Mouse (Mus musculus) frontal cortex, postnatal 14 days (tissue): ENCODE measurements around the gene Dysf.
"Not testable (repeated sequence)": the region's sequence is repeated elsewhere in the genome, so short reads cannot be mapped to it uniquely, and the experiment has no call there.

Experiments used
- DNase-seq, 2 experiments: peaks; one replicate each; pipeline ENCODE4 v3.0.0; 2022; ENCODE audit warnings: low spot score in 2 of 2

Dysf gene

DNA sequence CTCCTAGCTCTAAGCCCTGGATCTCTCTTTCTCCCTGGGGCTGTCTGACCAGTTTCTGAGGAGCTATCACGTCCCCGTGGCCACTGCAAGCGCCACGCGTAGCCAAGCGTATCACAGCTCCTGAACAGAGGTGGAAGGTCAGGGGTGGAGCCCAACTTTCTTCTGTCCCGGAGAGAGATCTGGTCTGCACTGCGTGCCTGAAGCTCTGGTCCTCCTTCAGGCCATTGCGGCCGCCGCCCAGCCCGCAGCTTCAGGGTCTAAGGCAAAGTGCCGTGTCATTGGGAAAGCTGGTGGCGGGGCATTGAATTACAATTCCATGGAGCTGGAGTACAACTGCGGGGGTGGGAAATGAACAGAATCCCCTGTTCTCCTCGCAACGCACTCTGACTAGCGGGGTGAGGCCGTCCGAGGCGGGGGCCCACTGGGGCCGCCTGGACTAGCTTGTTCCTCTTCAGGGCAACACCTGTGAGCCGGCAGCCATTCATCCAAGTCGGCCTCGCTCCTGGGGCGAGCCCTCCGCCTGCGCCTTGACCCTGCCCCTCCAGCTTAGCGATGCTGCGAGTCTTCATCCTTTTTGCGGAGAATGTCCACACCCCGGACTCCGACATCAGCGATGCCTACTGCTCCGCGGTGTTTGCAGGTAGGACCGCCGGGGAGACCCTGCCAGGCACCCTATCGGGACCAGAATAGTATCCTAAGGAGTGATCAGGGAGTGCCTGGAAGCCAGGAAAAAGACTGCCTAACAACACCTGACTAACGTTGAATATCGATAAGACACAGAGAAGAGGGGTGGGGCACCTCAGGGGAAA lies at the start of gene Dysf:
Dysf (plus strand) TSS at position 228 of the 809 bp plus-strand sequence.
- DNase-seq: no peak

DNA sequence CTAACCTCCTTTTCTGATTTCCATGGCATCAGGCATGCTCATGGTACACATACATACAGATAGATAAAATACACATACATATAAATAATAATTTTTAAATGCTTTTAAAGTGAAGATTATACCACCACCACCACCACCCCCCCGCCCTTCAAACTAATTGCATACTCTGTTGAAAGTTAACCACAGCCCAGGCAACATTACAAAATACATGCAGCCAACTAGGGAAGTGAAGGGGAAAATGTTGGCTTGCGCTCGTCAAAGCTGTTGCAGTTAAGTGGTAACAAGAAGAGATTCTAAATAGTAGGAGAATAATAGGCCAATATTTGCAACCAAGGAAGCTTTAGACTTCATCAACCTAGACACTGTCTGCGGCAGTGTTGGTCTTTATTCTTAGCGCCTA lies 20.7 kb upstream of the Dysf start:
- no peak for DNase-seq

DNA sequence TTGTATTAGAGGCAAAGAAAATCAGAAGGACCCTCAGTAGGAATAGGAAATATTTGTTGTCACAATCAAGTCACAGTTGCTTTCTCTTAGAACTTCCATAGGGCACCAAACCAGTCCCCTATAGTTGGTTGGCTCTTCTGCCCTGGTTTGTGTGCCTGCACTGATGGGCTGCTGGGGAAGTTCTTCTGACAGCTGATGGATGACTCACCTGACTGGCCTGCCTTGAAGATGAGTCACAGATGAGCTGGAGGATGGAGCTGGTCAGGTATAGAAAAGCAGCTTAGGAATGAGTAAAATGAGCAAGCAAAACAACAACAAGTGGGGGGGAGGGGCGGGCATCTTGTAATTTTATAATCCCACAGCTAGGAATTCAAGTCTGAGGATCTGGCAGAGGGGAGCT lies 5.7 kb upstream of the Dysf start:
- no peak for DNase-seq

DNA sequence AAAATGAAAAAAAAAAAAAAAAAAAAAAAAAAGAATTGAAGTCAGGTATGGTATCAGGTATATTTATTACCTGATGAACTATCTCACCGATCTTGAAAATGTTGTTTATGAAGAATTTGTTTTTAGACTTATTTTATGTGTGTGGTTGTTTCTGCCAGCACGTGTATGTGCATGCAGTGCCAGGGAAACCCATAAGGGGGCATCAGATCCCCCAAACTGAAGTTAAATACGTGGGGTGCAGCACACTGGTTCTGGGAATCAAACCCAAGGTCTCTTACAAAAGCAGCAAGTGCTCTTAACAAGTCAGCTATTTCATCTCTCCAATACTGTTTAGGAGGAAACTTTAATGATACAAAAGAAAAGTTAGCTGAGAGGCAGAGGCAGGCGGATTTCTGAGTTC lies 4.1 kb upstream of the Dysf start:
- DNase-seq: no peak

DNA sequence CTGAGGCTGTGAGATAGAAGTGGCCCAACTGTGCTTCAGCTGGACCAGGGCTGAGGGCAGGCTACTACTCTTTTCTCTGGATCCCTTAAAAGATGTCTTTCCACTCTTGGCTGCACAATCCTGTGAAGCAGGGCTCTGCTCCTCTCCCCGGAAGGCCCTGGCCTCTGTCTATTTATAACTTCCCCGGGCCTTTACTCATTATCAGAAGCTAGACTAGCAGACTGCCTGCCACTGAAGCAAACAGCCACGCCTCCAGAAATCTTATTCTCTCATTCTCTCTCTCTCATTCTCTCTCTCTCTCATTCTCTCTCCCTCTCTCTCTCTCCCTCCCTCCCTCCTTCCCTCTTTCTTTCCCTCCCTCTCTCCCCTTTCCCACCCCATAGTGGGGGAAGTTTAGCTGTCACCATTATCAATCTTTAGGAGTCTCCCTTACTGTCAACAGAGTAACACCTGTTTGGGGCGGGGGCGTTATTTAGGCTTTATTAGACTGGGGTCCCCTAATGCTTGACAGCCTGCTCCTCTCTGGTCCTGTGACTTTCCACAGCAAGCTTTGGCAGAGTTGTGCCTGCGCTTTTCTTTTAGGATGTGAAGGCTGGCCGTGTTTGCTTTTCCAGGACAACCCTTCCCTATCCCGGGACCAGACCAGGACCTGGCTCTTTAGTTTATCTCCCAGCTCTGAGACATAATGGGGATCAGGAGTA lies 932 bp downstream of the Dysf start:
- DNase-seq: no peak

DNA sequence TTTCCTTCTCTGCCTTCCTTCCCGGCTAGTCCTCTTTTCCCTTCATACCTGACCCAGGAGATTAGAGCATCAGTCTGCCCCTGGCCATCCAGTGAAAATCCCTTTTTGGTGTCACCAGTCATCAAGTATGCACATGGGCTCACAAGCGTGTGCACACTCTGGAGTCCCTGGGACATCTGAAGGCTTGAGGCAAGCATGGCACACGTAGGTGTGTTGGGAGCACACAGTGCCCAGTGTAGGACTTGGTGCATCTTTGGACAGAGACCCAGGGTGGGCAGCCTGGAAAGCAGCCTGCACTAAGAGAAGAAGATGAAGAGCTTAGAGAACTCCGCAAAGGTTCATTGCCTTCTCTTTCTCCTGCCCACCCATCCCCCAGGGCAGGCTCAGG lies 1.5 kb downstream of the Dysf start:
- no peak for DNase-seq

DNA sequence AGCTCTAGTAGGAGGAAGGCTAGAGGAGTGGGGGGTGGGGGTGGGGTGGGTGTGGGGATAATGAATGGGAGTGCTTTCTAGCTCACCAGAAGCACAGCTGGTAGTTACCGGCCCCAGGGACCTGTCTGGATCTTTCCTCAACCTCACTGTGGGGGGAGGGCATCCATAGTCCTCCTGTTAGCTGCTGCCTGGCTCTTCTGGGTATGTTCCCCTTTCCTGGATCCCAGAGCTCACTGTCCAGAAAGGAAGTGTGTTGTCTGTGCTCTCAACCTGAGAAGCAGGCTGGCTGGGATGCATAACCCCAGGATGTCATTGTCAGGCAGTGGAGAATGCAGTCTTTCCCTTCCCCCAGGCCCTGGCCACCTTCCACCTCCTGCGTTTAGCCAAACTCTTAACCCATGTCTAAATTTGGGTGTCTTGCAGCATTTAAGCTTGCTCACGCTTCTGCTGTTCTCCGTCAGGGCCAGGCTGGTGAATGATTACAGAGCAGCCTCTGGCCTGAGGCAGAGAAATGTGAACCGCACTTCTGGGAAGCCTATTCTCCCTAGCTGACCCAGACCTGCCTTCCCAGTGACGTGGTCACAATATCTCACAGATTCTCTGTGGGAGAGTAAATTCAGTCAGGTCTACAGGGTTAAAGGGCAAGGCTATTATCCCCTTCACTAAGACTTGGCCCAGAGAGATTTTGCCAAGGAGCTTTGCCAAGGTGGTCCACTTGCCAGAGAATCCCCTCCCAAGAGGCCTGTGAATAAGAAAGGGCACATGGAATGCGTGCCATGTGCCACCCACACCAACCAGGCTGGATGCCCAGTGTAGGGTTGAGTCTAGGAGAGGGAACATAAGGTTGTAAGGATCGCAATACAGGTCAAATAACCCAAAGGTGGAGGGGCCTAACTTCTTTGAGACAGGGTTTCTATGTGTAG lies 2.2 kb downstream of the Dysf start:
- DNase-seq: no peak

DNA sequence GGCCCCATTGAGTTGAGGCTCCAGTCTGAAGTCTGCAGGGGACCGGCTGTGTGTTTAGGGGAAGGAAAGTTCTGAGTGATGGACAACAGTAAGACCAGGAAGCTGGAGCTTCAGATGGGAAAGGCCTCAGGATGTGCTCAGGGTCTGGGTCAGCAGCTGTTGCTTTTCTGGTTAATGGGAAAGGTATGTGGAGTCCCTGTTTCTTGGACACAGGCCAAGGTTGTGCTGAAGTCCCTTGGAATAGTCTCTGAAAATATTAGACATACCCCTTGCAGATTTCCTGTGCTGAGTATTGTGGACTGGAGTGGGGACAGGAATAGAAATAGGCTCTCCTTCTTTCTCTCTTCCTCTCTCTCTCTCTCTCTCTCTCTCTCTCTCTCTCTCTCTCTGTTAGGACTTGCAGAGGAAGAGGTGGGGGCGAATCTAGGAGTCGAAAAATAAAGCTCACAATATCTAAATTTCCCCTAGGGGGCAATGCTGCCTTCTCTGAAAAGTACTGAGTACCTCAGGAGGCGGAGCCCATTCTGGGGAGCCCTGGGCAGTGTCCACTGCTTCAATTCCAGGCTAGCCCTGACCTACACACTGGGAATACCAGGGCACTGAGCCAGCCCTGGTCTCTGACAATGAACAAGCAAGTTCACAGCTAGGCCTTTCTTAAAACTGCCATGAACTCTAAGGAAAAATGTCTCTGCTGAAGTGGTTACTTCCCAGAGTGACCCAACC lies 6.7 kb downstream of the Dysf start:
- DNase-seq: not testable (repeated sequence)

DNA sequence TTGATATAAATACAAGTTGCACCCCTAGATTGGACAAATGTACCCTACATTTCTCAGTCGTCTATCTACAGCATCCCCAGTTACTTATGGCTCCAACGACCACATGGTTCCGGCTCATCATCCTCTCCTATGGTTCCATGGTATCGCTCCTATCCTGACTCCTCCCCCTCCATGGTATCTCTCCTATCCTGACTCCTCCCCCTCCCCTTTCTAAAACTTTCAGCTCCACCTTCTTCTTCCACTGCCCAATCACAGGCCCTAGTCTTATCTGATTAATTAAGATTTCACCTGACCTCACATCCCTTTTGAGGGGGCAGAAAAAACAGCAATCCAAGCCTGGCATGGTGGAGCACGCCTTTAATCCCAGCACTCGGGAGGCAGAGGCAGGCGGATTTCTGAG lies 8.5 kb downstream of the Dysf start:
- DNase-seq: no peak

DNA sequence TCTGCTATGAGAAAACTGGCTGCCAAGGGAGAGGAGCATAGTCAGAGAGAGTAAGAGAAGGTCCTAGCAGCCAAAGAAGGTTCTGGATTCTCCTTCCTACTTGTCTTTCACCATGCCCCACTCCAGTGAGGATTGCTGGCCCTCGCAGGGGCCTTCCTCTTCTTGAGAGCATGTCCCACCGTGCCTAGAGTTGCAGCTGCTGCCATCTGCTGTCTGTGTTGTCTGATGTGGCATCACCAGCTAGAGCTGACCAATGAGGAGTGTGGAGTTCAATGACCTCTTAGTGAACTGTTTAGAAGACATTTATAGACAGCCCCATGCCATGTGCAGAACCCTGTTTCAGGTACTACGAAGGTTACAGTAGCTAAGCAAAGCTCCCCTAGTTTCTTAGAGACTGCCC lies 9.0 kb downstream of the Dysf start:
- no peak for DNase-seq

DNA sequence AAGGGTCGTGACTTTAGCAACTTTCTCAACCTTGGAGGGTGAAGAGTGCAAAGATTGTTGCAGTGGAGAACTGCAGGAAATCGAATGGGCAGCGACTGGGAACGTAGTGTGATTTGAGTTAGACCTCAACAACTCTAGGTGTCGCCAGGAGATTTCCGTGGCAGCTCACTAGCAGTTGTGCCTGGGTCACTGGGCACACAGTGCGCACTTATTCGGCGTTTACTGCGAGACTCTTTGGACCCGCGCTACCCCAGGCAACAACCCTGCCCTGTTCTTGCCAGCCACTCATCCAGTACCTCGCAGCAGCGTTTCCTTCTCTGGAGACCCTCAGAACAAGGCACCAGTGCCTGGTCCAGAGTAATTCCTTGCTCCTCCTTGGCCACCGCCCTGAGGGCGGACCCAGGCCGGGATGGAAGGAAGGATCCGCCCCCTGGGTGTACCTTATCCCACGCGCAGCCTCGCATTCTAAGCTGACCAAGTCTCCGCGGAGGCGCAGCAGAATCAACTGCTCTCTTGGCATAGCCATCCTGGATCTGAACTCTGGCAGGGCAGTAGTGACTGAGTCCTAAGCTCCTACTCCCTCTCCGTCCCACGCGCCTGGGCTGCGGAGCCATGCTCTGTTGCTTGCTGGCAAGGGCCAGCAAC lies 10.6 kb downstream of the Dysf start:
- DNase-seq: no peak

DNA sequence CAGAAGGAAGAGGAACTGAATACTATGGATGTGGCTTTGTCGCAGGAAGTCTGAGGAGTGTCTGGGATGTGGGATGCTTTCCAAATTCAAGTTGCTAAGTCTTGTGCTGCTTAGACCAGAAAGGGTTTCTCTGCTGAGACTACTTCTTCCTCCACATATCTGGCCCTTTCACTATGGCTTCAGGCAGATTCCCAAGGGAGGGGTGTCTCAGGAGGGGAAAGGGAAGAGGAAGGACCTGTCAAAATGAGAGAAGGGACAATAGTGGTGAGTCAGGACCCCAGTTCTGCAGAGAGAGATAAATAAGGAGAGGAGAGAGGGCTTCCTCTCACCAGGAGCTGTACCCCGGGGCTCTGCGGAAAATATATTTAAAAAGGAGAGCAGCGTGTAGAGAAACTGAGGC lies 11.6 kb downstream of the Dysf start:
- DNase-seq: no peak

DNA sequence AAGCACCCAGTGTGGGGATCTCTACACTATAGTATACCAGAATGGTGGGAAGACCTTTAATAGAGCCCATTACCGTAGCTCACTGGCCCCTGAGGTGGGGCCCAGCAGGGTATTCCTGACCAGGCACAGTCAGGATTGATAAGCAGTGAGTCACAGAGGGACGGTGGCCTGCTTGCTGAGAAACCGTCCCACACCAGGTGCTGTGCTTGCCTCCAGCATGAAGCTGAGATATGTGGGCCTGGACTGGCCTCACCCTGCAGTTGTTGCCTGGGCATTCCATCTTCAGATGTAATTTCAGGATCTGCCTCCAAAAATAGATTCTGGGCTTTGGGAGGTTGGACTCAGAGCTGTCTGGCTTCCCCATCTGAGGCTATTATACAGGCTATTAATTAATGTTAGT lies 13.6 kb downstream of the Dysf start:
- no peak for DNase-seq

DNA sequence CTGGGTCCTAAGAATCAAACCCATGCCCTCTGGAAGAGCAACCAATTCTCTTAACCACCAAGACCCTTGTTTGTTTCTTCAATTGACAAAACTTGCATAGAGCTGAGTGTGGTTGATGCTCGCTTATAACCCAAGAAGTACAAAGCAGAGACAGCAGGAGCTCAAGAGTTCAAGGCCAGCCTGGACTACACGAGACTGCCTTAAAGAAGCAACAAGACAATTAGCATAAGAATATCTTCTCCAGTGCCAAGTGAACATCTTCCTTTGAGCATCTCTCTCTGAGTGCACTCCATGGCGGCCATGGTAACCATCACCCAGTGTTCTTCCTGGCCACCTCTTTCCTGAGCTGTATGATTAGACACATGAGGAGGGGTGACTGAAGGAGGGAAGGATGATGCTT lies 17.2 kb downstream of the Dysf start:
- DNase-seq: no peak

DNA sequence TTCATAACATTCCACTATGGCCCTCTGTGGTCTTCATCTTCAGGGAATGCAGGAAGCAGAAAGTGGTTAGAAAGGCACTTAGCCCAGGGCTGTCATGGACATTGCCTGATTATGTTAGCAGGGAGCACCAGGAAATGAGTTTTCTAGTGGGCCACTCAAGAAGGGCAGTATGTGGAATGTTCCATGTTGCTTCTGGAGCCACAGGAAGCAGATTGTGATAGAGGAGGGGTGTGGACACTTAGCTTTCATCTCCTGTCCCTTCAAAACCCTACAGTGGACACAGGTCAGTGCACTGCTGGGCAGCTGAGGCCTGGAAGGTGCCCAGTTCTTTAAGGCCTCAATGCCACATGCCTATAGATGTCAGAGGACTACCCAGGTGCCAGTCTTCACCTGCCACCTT lies 20.4 kb downstream of the Dysf start:
- DNase-seq: no peak

DNA sequence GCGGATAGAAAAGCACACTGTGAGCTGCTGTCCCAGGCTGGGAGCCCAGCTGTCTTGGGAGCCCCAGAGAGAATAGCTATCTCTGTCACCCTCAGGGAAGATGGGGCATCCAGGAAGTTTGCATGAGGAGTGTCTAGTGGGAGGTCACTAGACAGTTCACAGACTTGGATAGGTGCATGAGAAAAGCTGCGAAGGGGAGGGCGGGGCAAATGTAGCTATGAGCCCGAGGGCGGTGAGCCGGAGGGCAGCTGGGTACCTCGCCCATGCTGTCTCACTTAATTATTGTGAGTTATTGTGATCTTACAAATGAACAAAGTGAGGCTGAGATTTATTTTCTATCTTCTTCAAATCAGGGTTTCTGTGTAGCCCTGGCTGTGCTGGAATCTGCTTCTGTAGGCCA lies 21.4 kb downstream of the Dysf start:
- DNase-seq: no peak

DNA sequence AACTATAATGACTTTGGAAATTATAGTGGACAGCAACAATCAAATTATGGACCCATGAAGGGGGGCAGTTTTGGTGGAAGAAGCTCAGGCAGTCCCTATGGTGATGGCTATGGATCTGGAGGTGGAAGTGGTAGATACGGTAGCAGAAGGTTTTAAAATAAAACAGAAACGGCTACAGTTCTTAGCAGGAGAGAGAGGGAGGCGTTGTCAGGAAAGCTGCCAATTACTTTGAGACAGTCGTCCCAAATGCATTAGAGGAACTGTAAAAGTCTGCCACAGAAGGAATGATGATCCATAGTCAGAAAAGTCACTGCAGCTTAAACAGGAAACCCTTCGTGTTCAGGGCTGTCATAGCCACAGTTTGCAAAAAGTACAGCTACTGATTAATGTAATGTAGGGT lies 24.1 kb downstream of the Dysf start:
- DNase-seq: not testable (repeated sequence)

DNA sequence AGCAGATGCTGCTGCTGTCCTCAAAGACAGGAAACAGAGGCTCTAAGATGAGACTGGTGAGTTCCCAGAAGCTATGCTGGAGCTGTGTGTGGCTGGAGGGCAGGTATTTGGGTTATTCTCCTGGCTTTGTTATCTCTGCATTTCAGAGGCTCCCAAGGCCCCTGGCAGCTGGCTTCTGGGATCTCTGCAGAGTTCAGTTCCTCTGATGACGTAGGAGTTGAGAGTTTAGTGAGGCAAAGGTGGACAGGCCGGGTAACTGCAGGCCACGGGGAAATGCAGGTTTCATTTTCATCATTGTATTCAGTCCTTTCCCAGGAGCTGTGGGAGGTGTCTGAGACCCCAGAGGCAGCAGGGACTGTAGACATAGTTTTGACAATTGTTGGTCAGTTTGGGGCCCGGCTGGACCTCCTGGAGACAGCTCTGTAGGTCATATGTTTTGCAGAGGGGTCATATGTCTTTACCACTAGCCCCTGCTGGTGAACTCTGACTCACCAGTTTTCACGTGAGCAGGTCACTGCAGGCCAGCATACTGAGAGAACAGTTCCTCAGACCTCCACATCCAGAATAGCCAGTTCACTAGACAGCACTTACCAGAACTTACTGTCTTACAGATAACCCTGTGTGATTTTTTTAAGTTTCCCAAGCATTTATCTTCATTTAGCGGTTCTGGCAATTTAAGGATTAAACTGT lies 35.0 kb downstream of the Dysf start:
- DNase-seq: no peak

DNA sequence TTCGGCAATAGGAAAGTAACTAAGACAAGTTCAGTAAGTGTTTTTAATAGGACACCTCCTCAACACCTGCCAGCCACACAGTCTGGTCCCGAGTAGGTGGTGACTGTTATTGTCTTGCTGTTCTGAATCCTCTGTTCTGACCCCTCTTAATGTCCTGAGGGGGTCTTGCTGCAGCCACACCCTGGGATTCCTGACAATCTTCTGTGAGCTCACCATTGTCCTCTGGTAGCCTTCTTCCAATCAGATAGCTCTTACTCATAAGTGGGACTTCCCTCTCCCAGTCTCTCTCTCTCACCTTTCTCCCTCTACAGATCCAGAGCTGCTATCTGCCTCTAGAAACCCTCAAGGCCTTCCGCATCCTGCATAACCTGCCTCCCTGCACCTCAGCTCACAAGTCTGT lies 36.3 kb downstream of the Dysf start:
- no peak for DNase-seq

DNA sequence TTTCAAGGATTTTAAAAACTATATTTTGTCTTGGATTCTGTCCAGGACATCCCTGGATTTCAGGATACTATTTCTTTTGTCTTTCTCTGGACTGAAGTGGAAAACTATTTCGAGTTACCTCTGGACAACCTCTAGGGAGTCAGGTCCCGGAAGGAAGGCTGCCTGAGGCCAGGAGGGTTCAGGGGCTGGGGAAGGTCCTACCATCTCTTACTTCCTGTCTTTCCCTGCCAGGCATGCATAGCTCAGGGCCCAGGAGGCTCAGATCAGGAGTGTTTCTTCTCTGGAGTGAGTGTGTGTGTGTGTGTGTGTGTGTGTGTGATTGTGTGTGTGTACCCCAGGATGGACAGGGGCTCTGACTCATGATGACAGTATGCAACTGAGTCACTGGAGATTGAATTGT lies 40.5 kb downstream of the Dysf start:
- DNase-seq: no peak

DNA sequence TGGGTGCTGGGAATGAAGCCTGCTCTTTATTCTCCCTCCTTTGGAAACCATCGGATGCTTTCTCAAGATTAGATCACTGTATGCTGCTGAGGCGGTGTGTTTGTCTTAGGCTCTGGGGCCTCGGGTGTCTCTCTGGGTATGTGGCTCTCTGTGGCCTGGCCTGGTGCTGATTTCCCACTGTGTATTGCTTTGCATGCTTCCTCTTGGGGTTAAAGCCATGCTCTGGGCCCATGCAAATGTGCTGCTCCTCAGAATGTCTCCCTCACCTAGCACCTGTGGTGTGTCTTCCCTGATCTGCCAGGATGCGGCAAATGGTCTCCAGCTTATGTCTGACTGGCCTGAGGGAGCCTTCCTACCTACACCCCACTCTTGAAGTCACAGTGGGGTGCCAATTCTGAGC lies 41.8 kb downstream of the Dysf start:
- no peak for DNase-seq
